Mouse (Mus musculus): ENCODE measurements at regions not wholly inside any gene's neighbourhood (a gene's known extent, or its start where the extent isn't known, plus 50 kb on each side); places are given as distances from the start of the nearest gene placed in this dataset.

DNA sequence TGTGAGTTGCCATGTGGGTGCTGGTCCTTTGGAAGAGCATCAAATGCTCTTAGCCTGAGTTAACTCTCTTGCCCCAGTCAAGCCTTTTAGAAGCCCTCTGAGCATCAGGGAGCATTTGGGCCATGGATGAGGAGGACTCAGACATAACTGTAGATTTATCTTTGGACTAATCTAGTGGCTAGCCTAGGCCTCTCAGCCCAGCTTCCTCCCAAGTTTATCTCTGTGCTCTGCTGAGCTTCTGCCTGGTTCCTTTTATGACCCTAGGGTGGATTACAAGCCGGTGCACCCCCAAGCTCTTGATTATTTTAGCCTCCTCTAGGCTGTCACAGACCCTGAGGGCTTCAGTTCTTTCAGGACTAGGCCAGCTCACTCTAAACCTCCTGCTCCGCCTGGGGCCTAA lies 102.6 kb upstream of the Vps8 start:
- no peak for DNase-seq

DNA sequence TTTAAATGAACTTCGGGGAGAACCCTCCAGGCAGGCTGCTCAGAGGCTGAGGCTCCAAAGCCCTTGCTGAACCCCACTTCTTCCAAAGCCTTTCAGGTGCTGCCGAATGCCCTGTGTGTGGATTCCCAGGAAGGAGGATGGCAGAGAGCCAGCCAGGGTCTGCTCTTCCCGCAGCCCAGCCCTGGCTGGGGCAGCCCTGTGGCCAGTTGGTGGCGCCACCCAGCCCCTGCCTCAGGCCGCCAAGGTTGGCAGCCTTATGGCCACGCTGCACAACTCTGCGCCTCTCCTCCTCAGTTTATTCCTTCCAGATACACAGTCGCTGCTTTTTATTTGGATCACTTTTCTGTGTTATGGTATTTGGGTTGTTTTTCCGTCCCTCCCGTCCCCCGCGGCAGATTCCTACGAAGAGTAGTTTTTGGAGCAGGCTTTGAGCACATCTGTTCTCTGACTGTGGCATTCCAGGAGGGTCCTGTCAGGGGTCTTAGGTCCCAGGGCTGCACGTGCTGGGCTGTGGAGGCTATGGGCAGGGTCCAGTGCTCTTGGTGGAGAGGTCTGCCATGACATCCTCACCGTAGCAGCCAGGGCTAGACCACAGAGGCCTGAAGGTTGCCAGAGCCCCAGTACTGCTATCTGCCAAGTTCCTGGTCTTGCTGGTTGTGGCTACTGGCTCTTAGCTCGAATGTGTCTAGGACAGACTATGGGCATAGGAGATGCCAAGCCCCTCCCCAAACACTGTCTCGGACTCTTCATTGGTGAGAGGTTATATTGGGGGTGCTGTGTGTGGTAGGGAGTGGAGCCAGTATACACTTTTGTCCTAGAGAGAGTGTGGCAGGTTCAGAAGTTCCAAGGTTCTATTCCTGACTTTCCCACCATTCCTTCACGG lies 101.5 kb upstream of the Vps8 start:
- DNase-seq: no peak

DNA sequence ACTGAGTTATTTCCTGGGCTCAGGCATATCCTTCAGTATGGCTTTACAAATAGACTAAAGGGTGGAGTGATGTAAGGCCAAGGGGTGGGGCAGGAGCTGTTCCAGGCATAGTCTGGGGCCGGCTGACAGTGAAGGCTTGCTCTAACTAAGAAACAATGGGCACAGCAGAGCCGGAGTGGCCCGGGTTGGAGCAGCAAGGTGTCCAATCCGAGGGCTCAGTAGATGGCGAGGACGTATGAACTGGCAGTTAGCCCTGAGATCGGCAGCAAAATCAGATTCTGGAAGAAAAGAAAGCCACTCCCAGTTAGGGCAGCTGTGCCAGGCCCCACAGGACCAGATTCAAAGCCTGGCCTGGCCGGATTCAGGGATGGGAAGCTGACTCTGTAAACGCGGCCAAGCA lies 100.5 kb upstream of the Vps8 start:
- DNase-seq: no peak

DNA sequence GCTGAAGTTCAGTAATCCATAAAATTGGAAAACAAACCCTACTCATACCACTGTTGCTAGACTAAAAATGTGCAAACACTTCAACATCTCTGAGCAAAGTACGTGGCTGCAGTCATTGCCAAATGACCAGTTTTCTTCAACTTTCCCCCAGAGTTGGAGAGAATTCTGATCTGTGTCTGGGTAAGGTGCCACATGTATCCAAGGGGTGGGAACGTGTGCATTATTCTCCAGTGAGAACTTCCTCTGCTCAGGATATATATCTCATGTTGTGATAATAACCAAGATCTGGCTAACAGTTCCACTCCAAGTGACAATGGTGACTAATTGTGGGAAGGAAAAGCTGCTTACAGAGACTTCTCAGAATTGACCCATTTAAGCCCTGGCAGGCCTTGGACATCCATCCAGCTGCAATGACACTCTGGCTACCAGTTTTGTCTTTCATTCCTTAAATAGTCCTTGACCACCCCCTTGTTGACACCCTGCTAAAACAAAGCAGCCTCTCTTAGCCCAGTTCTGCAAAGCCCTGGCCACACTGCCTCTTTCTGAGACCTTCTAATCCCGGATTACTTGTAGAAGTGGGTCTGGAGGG lies 99.4 kb upstream of the Vps8 start:
- DNase-seq: no peak

DNA sequence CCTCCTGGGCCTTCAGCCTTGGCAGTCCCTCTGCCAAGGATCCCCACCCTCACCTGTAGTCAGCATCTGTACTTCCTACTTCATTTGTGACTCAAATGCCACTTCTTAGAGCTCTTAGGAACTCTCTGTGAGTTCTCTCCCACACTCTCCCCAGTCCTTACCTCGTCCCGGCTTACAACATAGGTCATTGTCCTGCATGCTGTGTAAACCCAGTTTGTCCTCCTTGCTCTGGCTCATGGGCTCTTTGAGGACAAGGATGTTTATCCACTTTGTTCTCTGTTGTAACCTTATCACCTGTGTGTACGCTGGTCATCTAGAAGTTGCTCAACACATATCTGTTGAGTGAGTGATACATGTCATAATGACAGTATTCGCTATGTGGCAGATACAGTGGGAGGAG lies 94.9 kb upstream of the Vps8 start:
- no peak for DNase-seq

DNA sequence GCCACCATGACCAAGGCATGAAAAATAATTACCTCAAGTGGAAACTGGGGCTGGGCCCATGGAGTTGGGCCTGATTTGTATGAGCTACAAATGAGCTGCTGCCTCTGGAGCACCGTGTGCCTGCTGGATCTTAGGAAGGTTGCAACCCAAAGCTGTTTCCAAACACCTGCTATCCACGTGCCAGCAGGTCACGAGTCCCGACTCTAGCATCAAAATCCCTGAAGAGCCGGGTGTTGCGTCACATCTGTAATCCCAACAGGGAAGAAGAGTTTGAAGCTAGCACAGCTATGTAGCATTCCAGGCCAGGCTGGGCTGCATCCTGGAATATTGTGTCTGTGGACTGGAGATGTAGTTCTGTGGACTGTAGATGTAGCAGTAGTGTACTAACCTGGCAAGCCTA lies 93.7 kb upstream of the Vps8 start:
- no peak for DNase-seq

DNA sequence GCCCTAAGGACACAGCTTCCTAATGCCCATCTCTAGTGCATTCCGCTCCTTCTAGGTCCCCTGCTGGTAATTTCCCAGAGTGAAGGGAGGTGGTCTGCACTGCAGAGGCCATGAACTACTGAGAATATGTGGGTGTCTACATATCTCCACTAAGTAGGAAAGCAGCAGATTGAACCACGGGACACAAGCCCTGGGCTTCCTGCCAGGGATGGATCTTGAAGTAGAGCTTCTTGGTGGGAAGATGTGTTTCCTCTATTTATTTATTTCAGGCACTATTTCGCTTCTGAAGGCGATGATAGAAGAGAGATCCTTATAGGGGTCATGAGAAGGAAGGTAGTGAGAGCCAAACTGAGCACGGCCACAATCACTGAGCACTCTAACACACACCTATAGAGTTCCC lies 91.7 kb upstream of the Vps8 start:
- DNase-seq: no peak

DNA sequence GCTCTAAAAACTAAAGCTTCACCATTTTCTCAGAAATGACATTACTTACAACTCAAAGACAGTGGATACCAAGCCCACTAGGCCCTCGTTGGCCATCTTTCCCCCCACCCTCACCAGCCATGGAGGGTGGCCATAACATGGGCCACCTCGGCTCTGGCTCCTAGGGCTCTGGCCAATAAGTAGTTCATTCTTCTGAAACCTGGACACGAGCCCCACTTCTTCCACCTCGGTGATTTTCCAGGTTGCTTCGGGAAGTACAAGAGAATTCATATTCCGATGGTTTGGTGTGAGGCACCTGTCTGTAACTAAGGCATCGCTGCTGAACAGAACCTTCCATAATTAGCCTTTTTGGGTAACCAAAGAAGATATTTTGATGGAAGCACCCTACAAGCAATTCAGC lies 90.5 kb upstream of the Vps8 start:
- DNase-seq: peak; percentile 46

DNA sequence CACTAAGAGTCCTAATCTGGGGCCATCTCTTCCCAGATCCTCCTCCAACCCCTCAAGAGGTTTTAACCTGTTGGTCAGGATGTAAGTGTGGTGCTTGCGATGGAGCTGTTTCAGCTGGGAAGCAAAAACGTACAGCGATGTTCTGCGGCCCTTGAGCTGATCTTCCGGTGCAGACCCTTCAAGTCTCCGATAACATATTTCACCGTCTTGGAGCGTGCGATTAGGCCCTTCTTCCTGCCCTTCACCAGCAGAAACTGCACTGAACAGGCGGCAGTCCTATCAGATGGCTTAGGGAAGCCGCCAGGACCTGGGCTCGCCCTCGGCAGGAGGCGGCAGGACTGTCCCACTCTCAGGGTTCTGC lies 90.1 kb upstream of the Vps8 start:
- no peak for DNase-seq

DNA sequence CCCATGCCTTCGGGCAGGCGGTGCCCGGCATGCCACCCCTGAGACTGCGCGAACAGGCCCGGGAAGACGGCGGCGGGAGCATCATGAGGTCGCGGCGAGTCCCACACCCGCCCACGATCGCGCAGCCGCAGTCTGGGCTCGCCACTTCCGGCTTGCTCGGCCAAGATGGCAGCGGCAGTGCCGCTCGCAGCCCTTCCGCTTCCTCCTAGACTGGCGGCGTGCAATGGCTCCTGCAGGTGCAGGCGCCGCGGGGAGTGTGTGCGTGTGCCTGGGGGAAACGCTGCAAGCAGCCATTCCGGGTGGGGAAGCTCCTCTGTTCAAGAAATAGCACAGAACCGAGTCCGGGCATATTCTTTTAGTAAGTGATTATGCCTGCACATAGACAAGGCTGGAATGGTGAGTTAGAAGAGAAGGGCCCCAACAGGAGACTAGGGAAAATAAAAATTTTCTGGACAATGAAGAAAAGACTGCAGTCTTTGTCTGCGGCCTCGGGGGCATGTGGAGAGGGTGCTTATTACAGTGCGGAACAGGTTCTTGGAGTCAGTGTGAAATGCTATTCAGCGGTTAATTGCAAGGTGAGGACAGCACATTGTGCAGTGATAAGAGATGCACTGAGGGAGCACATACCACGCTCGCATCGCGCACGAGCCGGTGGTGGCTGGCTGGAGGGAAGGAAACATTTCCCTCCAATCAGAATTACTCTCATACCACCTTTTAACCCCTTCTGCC lies 89.5 kb upstream of the Vps8 start:
- peak; percentile 90 for DNase-seq

DNA sequence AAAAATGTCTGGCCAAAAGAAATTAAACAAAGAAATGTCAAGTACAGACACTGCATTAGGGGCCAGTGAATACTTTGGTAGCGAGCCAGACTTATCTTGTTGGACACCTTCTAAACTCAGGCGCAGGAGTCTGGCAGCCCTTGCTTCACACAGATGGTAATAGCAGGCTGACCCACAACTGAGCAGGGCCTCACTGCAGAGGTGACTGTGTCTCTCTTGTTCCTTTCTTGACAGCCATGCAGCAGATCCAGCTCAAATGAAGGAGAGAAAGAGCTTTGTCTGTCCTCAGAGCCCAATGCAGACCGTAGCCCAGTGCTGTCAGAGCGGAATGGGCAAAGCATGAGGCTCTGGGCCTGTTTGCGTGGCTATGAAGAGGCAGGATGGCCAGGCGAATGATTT lies 83.9 kb upstream of the Vps8 start:
- DNase-seq: peak; percentile 17

DNA sequence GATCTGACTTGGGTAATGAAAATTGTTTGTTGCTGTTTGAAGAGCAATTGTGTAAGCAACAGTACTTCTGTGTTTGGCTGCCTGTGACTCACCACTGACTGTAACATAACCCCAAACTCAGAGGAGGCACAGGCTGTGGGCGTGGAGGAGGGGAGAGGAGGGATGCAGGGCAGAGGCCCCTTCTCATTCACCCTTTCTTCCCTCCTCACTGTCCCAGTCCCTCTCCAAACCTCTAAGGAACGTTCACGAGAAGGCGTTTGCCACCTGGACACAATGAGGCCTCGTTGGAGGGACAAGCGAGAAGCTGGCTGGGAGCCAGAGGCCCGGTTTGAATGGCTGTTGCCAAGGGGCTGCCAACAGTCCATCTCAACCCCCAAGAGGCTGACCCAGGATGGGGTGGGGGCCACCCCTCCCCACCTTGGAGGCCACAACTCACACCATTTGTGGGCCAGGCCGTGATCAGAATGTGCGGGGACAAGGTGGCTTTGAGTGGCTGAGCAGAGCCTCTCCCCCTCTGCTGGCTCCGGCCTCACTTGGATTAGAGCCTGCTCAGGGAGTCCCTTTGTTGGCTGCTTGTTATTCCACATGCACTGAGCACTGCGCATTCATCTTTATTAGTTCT lies 83.3 kb upstream of the Vps8 start:
- DNase-seq: peak; percentile 61

DNA sequence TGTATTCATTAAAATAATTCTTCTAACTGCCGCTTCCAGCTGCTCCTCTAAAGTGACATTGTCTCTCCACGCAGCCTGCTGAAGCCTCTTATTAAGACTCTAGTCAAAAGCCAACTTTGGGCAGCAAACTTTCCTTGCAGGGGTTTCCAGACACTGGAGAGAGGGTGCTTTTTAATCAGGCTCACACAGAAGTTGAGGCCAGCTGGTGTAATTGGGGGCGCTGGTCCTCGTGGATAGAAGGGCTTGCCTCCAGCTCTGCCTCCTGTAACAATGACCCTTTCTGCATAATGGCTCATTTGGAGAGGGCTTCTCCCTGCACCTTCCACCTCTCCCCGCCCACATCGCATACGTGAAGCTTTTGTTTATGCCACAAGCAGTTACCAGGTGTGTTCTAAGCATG lies 82.8 kb upstream of the Vps8 start:
- DNase-seq: no peak

DNA sequence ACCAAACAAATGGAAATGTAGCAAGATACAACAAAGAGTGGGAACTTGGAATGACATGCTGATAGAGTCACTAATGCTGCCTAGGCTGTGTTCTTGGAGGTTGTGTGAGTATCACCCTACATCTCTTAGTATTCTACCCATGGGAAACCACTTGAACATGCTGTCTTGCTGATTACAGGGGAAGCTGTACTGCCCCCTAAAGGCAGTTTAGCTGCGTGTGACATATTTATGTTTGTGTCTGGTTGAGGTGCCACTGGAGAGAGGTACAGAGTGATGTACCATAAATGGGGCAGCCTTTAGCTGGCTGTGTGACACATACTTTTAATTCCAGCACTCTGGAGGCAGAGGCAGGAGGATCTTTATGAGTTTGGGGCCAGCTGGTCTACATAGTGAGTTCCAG lies 73.0 kb upstream of the Vps8 start:
- no peak for DNase-seq

DNA sequence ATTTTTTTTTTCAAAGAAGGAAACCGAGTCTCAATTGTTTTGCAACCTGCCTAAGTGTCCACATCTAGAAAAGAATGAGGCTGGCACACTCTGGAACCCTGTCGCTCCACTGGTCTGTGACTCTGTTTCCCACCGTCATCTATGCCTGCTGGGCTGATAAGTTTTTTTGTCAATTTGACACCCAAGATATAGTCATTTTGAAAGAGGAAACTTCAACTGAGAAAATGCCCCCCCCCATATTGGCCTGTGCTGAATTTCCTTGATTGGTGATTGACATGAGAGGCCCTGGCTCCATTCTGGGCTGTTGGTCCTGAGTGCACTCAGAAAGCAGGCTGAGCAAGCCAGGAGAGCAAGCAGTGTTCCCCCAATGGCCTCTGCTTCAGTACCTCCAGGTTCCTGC lies 71.6 kb upstream of the Vps8 start:
- no peak for DNase-seq

DNA sequence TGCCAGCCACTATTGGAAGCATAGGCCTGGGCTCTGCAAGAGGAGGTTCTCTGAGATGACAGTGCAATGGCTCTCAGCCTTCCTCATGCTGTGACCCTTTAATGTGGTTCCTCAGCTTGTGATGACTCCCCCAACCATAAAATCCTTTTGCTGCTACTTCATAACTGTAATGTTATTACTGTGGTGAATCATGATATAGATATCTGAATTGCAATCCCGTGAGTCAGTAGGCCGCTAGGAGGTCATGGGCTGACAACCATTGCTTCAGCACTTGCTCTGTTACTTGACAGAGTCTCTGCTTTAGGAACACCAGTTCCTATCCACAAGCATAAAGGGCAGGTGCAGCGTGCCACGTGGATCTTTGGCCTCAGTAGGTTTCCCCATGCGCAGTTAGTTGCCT lies 69.8 kb upstream of the Vps8 start:
- DNase-seq: no peak

DNA sequence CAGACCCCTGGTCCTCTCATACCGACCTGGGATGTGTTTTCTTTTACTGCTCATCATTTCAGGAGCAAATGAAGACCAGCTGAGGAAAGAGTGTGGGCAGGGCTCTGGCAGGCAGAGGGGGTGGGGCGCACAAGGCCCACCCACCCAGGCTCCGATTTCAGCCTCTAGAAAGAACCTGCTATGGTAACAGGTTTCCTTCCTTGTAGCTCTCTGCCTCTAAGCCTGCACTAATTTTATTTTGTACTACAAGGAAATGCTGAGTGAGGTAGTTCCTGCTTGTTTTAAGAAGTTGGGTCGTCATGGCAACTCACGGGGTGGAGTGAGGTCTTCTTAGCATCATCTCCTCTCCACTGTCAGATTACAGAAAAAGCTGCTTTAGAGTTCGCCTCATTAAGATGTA lies 69.4 kb upstream of the Vps8 start:
- DNase-seq: no peak

DNA sequence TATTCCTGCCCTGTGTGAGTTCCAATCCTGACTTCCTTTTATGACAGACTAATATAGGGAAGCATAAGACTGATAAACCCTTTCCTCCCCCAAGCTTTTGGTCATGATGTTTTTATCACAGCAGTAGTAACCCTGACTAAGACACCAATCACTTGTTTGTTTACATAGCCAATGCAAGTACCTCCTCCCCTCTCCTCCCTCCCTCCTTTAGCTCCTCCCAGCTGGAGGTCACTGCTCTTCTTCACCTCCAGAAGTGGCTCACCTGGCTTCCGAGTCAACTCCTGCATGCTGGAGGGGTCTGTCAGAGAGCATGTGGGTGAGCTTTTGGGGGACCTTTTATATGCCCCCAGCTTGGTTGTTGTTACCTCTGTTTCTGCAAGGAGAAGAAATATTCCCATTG lies 67.3 kb upstream of the Vps8 start:
- no peak for DNase-seq

DNA sequence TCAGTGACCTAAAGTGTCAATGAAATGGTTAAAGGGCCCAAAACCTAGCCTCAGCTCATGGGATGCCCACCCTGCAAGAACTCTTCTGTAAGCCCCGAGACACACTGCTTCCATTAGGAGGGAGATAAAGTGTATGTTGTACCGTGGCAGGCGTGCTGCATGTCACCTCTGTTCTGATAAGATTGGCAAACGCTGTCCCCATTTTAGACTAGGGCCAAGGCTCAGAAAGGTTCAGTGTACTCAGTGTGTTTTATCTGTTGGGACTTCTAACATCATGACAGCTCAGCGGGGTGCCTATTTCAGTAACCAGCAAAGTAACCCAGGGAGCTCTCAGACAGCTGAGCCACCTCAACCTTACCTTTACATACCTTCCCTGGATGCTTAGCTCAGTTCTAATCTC lies 65.5 kb upstream of the Vps8 start:
- no peak for DNase-seq

DNA sequence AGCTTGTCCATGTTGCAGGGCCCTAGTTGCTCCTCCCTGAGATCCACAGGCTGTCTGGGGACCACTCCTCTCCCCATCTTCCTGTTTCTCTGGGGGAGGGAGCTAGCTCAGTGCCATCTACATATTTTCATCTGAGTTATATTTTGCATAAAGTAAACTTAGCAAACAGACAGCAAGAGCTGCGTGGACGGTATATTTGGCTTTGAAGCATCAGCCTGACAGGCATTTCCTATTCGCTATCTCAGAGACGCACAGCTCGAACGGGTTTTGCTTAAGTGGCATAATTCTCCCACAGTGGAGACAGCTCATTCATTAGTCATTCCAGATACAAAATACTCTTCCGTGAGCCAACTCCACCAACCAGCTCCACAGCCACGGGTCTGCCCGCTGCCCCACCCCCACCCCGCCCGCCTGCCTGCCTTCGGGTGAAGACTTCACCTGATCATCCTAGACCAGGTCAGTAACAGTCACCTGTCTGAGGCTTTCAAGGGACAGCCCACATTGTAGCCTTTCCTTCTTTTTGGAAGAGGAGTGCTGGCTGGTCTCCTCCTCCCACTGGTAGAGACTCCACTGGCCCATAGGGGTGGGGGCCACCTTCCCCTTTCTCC lies 64.5 kb upstream of the Vps8 start:
- no peak for DNase-seq

DNA sequence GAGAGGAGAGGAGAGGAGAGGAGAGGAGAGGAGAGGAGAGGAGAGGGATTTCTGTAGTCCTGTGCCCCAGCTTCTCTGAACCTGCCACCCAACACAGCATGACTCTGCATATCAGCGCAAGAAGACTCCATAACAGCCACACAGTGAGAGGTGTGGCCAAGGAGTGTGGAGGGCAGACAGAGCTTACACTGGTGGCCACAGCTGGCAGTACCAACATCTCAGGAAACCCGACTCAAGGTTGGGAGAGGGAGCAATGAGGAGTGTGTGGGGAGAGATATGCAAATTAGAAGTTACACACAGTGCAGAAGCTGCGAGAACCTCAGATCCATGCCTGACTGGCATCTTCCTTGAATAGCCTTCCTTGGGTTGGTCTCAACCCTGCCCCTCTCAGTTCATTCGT lies 63.5 kb upstream of the Vps8 start:
- DNase-seq: no peak

DNA sequence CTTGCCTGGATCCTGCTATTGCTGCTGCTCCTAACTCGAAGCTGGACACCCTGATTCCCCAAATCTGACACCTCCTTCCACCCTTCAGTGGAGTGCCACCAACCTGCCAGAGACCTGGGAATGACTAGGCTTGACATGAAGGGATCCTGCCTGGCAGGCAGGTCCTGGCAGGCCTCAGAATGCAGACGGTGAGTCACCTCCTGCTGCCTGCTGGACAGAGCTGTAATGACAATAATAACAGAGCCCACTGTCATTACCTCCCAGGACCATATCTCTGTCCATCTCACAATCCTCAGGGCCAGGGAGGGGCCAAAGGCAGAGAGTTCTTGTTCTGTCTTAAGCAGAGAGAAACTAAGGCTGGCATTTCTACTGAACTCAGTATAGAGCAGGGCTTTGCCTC lies 61.5 kb upstream of the Vps8 start:
- no peak for DNase-seq

DNA sequence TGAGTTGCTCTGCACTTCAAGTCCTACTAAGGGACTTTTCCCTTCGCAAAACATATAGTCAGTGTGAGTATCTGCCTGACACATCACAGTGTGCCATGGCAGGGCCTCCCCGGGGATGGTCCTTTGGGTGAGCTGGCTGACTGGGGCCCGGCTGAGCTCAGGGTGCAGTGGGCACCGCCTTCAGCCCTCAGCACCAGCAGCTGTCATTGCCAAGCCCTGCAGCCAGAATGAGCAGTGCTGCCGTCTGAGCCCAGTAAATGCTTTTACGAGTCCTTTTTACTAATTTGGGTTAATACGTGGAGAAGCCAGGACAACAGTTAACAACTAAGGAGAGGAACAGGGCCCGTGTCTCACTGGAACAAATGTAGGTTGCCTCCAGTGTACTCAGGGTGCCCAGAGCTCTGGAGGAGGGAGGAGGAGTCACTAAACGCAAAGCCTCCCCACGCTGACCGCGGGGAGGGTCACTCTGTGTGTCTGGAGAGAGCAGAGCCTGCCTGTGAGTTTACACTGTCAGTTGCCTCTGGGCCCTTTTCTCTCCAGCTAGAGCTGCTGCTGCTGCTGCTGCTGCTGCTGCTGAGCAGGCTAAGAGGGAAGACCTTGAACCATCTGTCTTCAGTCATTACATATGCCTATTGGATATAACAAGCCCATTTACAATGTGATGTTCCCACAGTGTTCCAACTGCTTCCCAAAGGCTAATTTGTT lies 60.1 kb upstream of the Vps8 start:
- DNase-seq: no peak
